Mouse (Mus musculus) lung, postnatal 0 days (tissue): ENCODE data around the gene Tsks.

Experiments used
- CTCF ChIP-seq: IDR thresholded peaks from 2 replicates; pipeline ENCODE4 v1.5.1; 2016; ENCODE audit warnings: antibody characterized with exemption, mild to moderate bottlenecking
- EP300 ChIP-seq: IDR thresholded peaks from 2 replicates; pipeline ENCODE4 v1.6.1; 2016; ENCODE audit warnings: antibody characterized with exemption, mild to moderate bottlenecking, control low read depth

DNA sequence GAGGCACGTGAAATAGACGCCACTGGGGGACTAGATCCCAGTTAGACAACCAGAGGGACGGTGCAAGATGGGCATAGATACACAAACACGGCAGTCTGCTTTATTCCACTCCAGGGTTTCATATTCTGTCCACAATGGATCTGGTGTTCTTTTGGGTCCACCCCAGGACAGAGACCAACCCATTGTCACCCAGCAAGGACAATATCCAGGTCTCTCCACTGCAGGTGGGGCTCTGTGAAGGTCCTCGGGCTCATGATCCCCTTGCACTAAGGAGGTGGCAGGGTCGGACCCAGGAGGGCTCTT, 32.1 kb downstream of the Tsks start:
- no peak for TF ChIP-seq EP300
- TF ChIP-seq CTCF: no peak
